8 mouse cellular contexts compared by ENCODE assay signal in the genomic region with DNA sequence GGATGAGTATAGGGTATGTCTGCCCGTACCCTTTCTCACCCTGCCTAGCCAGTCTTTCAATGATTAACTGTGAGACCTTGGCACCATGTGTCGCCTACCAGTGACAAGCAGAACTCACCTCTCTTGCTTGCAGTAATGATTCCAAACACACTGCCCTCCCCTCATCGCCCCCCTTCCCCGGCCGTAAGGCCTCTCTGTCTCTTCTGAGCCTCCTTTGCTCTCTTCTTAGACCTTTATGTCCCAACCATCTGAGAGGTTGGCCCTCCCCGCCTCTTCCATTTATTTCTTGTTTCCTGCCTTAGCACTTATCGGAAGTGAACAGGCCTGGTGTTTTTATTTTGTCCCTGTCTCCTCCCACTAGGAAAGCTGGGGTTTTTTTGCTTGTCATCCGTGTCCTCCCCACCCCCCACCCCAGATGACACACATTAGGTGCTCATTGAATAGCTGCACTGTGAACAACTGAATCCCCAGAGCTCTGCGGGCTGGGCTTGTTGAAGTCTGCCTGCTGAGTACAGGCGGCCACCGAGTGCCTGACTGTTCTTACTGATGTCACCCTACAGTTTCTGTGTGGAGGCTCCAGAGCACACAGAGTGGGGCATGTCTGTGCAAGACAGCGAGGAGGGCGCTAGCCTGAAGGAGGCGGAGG.
A peak's percentile ranks its signal among the peaks of the same experiment; 100 is the strongest.
DNase-seq lines count a peak whose midpoint lies in the region; ATAC-seq lines count a peak whose summit lies in the region.

No protein-coding gene starts in this region.

- no peaks in the 10 kb centered on the region for H3K9me3 ChIP-seq in megakaryocyte, embryonic 14.5 days
- H3K9me3 ChIP-seq in heart, embryonic 13.5 days, result no peaks in the 10 kb centered on the region
- no peaks in the 10 kb centered on the region for H3K9me3 ChIP-seq in neural tube, embryonic 15.5 days (replicated peaks)

- 0 out of 2 replicates have a peak overlapping the region, but pooled peaks have one; percentile 7 for H3K4me2 ChIP-seq in heart, embryonic 13.5 days
- H3K4me2 ChIP-seq in neural tube, embryonic 15.5 days, result no peak overlapping the region

- H3K4me3 ChIP-seq in megakaryocyte, embryonic 14.5 days (replicated peaks), result peak overlapping the region; percentile 88
- H3K4me3 ChIP-seq in heart, embryonic 13.5 days, result no peak overlapping the region
- no peak overlapping the region for H3K4me3 ChIP-seq in neural tube, embryonic 15.5 days (replicated peaks)

- ATAC-seq in megakaryocyte, adult 5-6 weeks (ENCODE audit: poor library complexity, severe bottlenecking), result no peak
- ATAC-seq in heart, embryonic 13.5 days (ENCODE audit: extremely low read depth, insufficient number of reproducible peaks, low FRiP score, low TSS enrichment), result no peak
- ATAC-seq in neural tube, embryonic 15.5 days (ENCODE audit: low FRiP score), result 0 out of 2 replicates have a peak, but pooled peaks have one; percentile 28

- H3K36me3 ChIP-seq in megakaryocyte, embryonic 14.5 days (replicated peaks; ENCODE audit: low read length), result peaks cover 44% of the 10 kb centered on the region
- no peaks in the 10 kb centered on the region for H3K36me3 ChIP-seq in heart, embryonic 13.5 days
- H3K36me3 ChIP-seq in neural tube, embryonic 15.5 days, result no peaks in the 10 kb centered on the region

- peaks cover 100% of the 10 kb centered on the region for H3K4me1 ChIP-seq in megakaryocyte, embryonic 14.5 days
- peaks cover 60% of the 10 kb centered on the region for H3K4me1 ChIP-seq in heart, embryonic 13.5 days
- H3K4me1 ChIP-seq in neural tube, embryonic 15.5 days, result peaks cover 68% of the 10 kb centered on the region

- DNase-seq in kidney, postnatal 36 days, result peak; percentile 74 to 79
- no peak for DNase-seq in yolk sac, embryonic 10.5 days (ENCODE audit: low spot score)
- no peak for DNase-seq in testis, postnatal 14 days (ENCODE audit: low spot score)
- no peak for DNase-seq in cerebellum, adult 8-10 months

- peak overlapping the region; percentile 51 for H3K27ac ChIP-seq in heart, embryonic 13.5 days (replicated peaks)
- H3K27ac ChIP-seq in neural tube, embryonic 15.5 days (replicated peaks), result peak overlapping the region; percentile 68

- WGBS in heart, embryonic 13.5 days, result 57% methylated on average over 14 of the region's 14 CpGs
- WGBS in neural tube, embryonic 15.5 days, result 30% methylated on average over 14 of the region's 14 CpGs

- 0 out of 2 replicates have a peak overlapping the region, but pooled peaks have one; percentile 3 for H3K9ac ChIP-seq in heart, embryonic 13.5 days
- no peak overlapping the region for H3K9ac ChIP-seq in neural tube, embryonic 15.5 days (replicated peaks)

- no peaks in the 10 kb centered on the region for H3K27me3 ChIP-seq in megakaryocyte, embryonic 14.5 days (replicated peaks)
- no peaks in the 10 kb centered on the region for H3K27me3 ChIP-seq in heart, embryonic 13.5 days (replicated peaks)
- H3K27me3 ChIP-seq in neural tube, embryonic 15.5 days (replicated peaks), result no peaks in the 10 kb centered on the region

Comparison
In these comparisons a context has a peak if more than half of its experiments do, and no peak if none do; other contexts are left out.
1. DNase-seq: peak in kidney, postnatal 36 days (2 of 2); none in yolk sac, embryonic 10.5 days (single experiment), testis, postnatal 14 days (single experiment) and cerebellum, adult 8-10 months (single experiment).